Mouse (Mus musculus): Measurements from ENCODE around the gene Ogg1. TPM values are rescaled to one million over a fixed set of nuclear protein-coding genes. Genes with fewer than 3 reads are reported as not detected.

Ogg1 gene
- polyA plus RNA-seq, 1 experiment from 2014 or later, result 15.1 TPM

GRCm38 (mm10) chr6:113384351-113384927, 57.7 kb downstream of the Ogg1 start:
- Histone ChIP-seq H3K36me3 (ENCODE audit: control insufficient read depth, insufficient read depth, low read length) (peaks cover 70% of the 10 kb centered on the region), H3K4me2 (no peak overlapping the region), H3K9me3 (ENCODE audit: control insufficient read depth, low read length) (no peaks in the 10 kb centered on the region), H3K9ac (ENCODE audit: low read depth, low read length) (no peak overlapping the region), H3K4me1 (replicated peaks; ENCODE audit: control insufficient read depth, insufficient read depth, low read length) (peaks cover 13% of the 10 kb centered on the region), H3K27me3 (replicated peaks; ENCODE audit: control insufficient read depth, insufficient read depth, low read length) (no peaks in the 10 kb centered on the region), H3K4me3 (ENCODE audit: low read depth, low read length) (no peak overlapping the region), H3K27ac (ENCODE audit: low read depth, low read length) (no peak overlapping the region)
- ATAC-seq (replicated peaks; ENCODE audit: low FRiP score) (no peak), DNase-seq (ENCODE audit: low spot score) (no peak)
- WGBS, result 92% methylated on average over 8 of the region's 8 CpGs

Other genes starting within 250 kb of the Ogg1 start
- 56.8 and 58.6 TPM in 2 replicates for gene Setd5, start 249.6 kb upstream of the Ogg1 start, polyA plus RNA-seq (2014; fragmentation: Nextera tagmentation; extraction: Ambion mirVana)
- 0.81 and 1.0 TPM in 2 replicates for gene Lhfpl4, start 131.6 kb upstream of the Ogg1 start, polyA plus RNA-seq (2014; fragmentation: Nextera tagmentation; extraction: Ambion mirVana)
- gene Mtmr14, start 89.1 kb upstream of the Ogg1 start, polyA plus RNA-seq (2014; fragmentation: Nextera tagmentation; extraction: Ambion mirVana), result 29.9 and 30.7 TPM in 2 replicates
- gene Cpne9, start 44.7 kb upstream of the Ogg1 start, polyA plus RNA-seq (2014; fragmentation: Nextera tagmentation; extraction: Ambion mirVana), result 0.07 TPM in 1 of 2 replicates, not detected in the other
- 22.0 and 23.3 TPM in 2 replicates for gene Brpf1, start 19.8 kb upstream of the Ogg1 start, polyA plus RNA-seq (2014; fragmentation: Nextera tagmentation; extraction: Ambion mirVana)
- gene Camk1, start 17.0 kb downstream of the Ogg1 start, polyA plus RNA-seq (2014; fragmentation: Nextera tagmentation; extraction: Ambion mirVana), result 48.5 and 49.1 TPM in 2 replicates
- gene Tada3, start 50.9 kb downstream of the Ogg1 start, polyA plus RNA-seq (2014; fragmentation: Nextera tagmentation; extraction: Ambion mirVana), result 43.8 and 49.7 TPM in 2 replicates
- 239 and 241 TPM in 2 replicates for gene Arpc4, start 51.1 kb downstream of the Ogg1 start, polyA plus RNA-seq (2014; fragmentation: Nextera tagmentation; extraction: Ambion mirVana)
- 1.6 and 2.4 TPM in 2 replicates for gene Ttll3, start 62.3 kb downstream of the Ogg1 start, polyA plus RNA-seq (2014; fragmentation: Nextera tagmentation; extraction: Ambion mirVana)
- 27.4 and 32.1 TPM in 2 replicates for gene Rpusd3, start 92.4 kb downstream of the Ogg1 start, polyA plus RNA-seq (2014; fragmentation: Nextera tagmentation; extraction: Ambion mirVana)
- 0.26 TPM in 1 of 2 replicates, not detected in the other for gene Cidec, start 108.8 kb downstream of the Ogg1 start, polyA plus RNA-seq (2014; fragmentation: Nextera tagmentation; extraction: Ambion mirVana)
- gene Jagn1, start 115.6 kb downstream of the Ogg1 start, polyA plus RNA-seq (2014; fragmentation: Nextera tagmentation; extraction: Ambion mirVana), result 72.1 and 72.7 TPM in 2 replicates
- 0.74 and 1.5 TPM in 2 replicates for gene Il17re, start 131.5 kb downstream of the Ogg1 start, polyA plus RNA-seq (2014; fragmentation: Nextera tagmentation; extraction: Ambion mirVana)
- 4.6 and 5.3 TPM in 2 replicates for gene Il17rc, start 144.5 kb downstream of the Ogg1 start, polyA plus RNA-seq (2014; fragmentation: Nextera tagmentation; extraction: Ambion mirVana)
- gene Creld1, start 156.3 kb downstream of the Ogg1 start, polyA plus RNA-seq (2014; fragmentation: Nextera tagmentation; extraction: Ambion mirVana), result 17.5 and 18.5 TPM in 2 replicates
- 0.16 TPM in 2 replicates for gene Prrt3, start 175.0 kb downstream of the Ogg1 start, polyA plus RNA-seq (2014; fragmentation: Nextera tagmentation; extraction: Ambion mirVana)
- 70.8 and 75.8 TPM in 2 replicates for gene Emc3, start 204.7 kb downstream of the Ogg1 start, polyA plus RNA-seq (2014; fragmentation: Nextera tagmentation; extraction: Ambion mirVana)
- gene Fancd2, start 204.7 kb downstream of the Ogg1 start, polyA plus RNA-seq (2014; fragmentation: Nextera tagmentation; extraction: Ambion mirVana), result 19.1 and 22.7 TPM in 2 replicates